Mouse (Mus musculus) CH12.LX (cell line): ENCODE results near the gene Osgin1.

ENCODE experiments used
- CTCF ChIP-seq, 2 experiments: IDR thresholded peaks in 1 of 2; conservative IDR thresholded peaks in 1 of 2; 2 replicates each; pipeline ENCODE4 v1.5.1; 2011 to 2012; ENCODE audit warnings: low read depth in 2 of 2, low read length in 2 of 2, improper control_type of control experiment in 1 of 2, inconsistent platforms in 1 of 2, mild to moderate bottlenecking in 1 of 2, moderate library complexity in 1 of 2
- EP300 ChIP-seq: IDR thresholded peaks from 2 replicates; pipeline ENCODE4 v1.6.1; 2011; ENCODE audit warnings: low read length, improper control_type of control experiment
- GABPA ChIP-seq: IDR thresholded peaks from 2 replicates; pipeline ENCODE4 v1.6.1; 2012; ENCODE audit warnings: low read depth, low read length, improper control_type of control experiment, inconsistent platforms; ENCODE audit not compliant: insufficient replicate concordance
- HCFC1 ChIP-seq: IDR thresholded peaks from 2 replicates; pipeline ENCODE4 v1.6.1; 2012; ENCODE audit warnings: low read depth, mild to moderate bottlenecking, inconsistent platforms, low read length, improper control_type of control experiment
- MAFK ChIP-seq: IDR thresholded peaks from 2 replicates; pipeline ENCODE4 v1.6.1; 2011; ENCODE audit warnings: low read length, improper control_type of control experiment; ENCODE audit not compliant: insufficient replicate concordance
- MAX ChIP-seq: IDR thresholded peaks from 2 replicates; pipeline ENCODE4 v1.6.1; 2011; ENCODE audit warnings: low read length, improper control_type of control experiment
- MEF2A ChIP-seq: IDR thresholded peaks from 2 replicates; pipeline ENCODE4 v1.6.1; 2014; ENCODE audit warnings: low read depth, mild to moderate bottlenecking, inconsistent platforms, low read length, improper control_type of control experiment, borderline replicate concordance
- NELFE ChIP-seq: IDR thresholded peaks from 2 replicates; pipeline ENCODE4 v1.6.1; 2011; ENCODE audit warnings: low read depth, low read length, improper control_type of control experiment
- NRF1 ChIP-seq: IDR thresholded peaks from 2 replicates; pipeline ENCODE4 v1.6.1; 2014; ENCODE audit warnings: low read depth, mild to moderate bottlenecking, inconsistent platforms, low read length, improper control_type of control experiment, moderate library complexity
- POLR2A ChIP-seq: IDR thresholded peaks from 2 replicates; pipeline ENCODE4 v1.6.1; 2011; ENCODE audit warnings: low read depth, mild to moderate bottlenecking, improper control_type of control experiment, low read length
- RCOR1 ChIP-seq: conservative IDR thresholded peaks from 2 replicates; pipeline ENCODE4 v1.6.1; 2012; ENCODE audit warnings: low read depth, mild to moderate bottlenecking, inconsistent platforms, low read length, improper control_type of control experiment
- SMC3 ChIP-seq: IDR thresholded peaks from 2 replicates; pipeline ENCODE4 v1.6.1; 2011; ENCODE audit warnings: low read depth, low read length, improper control_type of control experiment
- ZC3H11A ChIP-seq: IDR thresholded peaks from 2 replicates; pipeline ENCODE4 v1.6.1; 2012; ENCODE audit warnings: low read depth, mild to moderate bottlenecking, inconsistent platforms, low read length, improper control_type of control experiment

DNA sequence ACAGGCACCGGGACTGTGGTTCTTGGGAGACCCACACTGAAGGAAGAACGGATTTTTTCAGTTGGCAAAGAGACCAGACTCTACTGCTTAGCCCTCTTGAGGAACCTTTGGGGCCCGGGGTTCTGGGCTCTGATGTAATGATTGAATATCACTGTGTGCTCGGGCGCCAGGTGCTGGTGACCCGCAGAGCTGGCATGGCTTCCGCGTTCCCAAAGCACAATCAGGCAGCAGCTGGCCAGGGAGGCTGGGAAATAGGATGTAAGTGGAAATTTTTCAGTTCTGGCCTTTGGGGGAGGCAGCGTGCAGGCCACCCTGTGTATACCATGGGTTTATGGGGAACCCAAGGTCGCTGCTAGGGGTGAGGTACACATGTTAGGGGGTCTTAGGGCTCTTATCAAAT is 32.9 kb downstream of the Osgin1 start:
- TF ChIP-seq SMC3 (no peak), ZC3H11A (no peak), MAFK (no peak), MEF2A (no peak), CTCF (conservative IDR thresholded peaks at IDR 0.05 in 1 of 2, IDR thresholded peaks at IDR 0.05 in 1 of 2; ENCODE audit: low read depth in 2 of 2, low read length in 2 of 2) (no peak), EP300 (no peak), HCFC1 (no peak), POLR2A (no peak), GABPA (no peak), NELFE (no peak), RCOR1 (no peak), NRF1 (no peak), MAX (no peak)
